Mouse (Mus musculus) heart, postnatal 25 days (tissue): ENCODE data around the gene Abhd12. TPM values are rescaled to one million over a fixed set of nuclear protein-coding genes. Genes with fewer than 3 reads are reported as not detected.
A peak's percentile ranks its signal among the peaks of the same experiment; 100 is the strongest.

ENCODE experiments used
- DNase-seq: peaks from one replicate; pipeline ENCODE4 v3.0.0; 2022; ENCODE audit warnings: low spot score
- intact Hi-C: fragments of 180-260 bp; cut with DNase I; formaldehyde crosslinking; loops from one replicate; pipeline ENCODE4 v1.15.1; 2025
- total RNA-seq, 2 experiments: library from RNA; stranded (reverse); gene quantifications; 2 replicates each; pipeline ENCODE4 v1.2.3; 2021

Abhd12 gene
- total RNA-seq, 2 experiments from 2014 or later: 42.5 to 44.5 TPM

DNA sequence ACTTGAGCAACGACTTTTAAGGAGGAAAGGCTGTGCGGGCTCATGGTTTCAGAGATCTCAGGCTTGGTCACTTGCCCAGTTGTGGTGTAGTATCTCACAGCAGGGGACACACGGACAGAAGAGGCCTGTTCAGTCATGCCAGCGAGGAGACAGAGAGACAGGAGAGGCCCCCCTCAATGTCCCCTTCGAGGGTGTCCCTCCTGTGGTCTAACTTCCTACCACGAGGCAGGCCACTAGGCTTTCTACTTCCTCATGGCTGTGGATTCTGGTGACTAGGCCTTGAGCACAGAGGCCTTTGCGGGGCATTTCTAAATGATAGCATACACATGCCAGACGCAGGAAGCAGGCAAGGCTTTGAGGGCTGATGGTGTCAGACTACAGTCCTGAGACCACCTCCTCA, 81.6 kb downstream of the Abhd12 start:
- intact Hi-C loops: no loop called here
- DNase-seq: no peak

DNA sequence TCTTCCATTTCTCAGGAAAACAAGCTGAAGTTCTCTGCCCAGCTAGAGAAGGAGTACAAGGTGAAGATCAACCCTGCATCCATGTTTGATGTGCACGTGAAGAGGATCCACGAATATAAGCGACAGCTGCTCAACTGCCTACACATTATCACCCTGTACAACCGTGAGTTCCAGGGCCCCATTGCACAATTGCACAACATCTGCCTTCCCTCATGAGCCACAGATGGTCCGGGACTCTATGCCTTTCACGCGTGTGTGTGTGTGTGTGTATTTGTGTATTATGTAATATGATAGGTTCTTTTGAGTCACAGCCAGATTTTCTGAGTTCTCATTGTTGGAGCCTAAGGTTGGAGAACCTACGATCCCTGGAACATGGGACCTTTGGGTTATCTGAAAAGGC, 83.8 kb downstream of the Abhd12 start:
- no peak for DNase-seq
- intact Hi-C loops: no loop called here

- intact Hi-C loops: no loop called here
- DNase-seq: no peak
These were observed 85.8 kb downstream of the Abhd12 start for GRCm38 (mm10) chr2:150818742-150819141.

GRCm38 (mm10) chr2:150816676-150817402, 87.7 kb downstream of the Abhd12 start:
- intact Hi-C loops: no loop called here

DNA sequence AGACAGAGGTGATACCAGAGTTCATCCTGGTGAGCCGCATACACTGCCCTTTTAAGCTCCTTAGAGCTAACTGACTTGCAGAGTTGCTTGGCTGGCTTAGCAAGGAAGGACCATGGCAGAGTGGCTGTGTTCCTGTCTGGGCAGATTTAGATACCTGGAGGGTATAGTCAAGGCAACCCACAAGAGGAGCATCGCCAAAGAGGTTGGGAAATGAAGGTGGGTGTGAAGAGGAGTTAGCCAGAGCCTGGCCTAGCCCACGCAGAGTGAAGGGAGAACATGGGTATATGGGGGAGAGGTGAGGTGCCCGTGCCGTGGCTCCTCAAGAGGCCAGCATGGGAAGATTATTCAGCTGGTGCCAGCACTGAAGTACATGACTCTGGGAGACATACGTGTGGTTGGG, 91.7 kb downstream of the Abhd12 start:
- no peak for DNase-seq
- intact Hi-C loops: no loop called here

More at GRCm38 (mm10) chr2:150816676-150817402, 87.7 kb downstream of the Abhd12 start:
- DNase-seq: no peak

DNA sequence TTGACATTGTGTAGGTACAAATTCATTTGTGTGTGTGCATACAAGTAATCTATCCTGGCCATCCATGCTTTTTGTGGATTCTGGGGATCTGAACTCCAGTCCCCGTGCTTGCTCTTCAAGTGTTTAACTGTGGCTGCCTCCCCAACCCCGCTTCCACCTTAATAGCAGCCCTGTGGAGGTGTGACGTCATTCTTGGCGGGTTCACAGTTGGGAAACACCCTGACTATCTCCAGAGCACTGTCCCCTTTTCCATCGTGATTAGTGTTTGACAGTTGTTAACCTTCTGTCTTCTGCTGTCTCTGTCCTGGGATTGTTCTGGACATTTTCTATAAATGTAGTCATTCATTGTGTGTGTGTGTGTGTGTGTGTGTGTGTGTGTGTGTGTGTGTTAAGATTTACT, 93.9 kb downstream of the Abhd12 start:
- no peak for DNase-seq
- intact Hi-C loops: no loop called here

DNA sequence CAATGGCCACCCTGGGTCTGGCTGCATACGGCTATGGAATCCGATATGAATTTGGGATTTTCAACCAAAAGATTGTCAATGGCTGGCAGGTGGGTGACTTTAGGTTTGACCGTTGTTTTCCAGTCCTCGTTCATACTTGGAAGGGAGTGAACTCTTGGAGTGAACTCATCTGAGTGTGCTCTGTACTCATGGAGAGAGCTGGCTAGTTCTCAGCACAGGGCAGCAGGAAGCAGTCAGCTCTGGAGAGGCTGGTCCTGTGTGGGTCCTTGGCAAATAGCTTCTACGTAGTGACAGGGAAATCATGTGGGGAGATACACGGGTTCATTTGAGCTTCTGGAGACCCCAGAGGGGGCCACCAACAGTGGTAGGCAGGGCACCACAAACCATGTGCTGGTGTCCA, 95.7 kb downstream of the Abhd12 start:
- intact Hi-C loops: loop anchor here (5.0 kb wide), 1 partner anchor 193 kb away; no protein-coding TSS in a partner anchor
- no peak for DNase-seq

DNA sequence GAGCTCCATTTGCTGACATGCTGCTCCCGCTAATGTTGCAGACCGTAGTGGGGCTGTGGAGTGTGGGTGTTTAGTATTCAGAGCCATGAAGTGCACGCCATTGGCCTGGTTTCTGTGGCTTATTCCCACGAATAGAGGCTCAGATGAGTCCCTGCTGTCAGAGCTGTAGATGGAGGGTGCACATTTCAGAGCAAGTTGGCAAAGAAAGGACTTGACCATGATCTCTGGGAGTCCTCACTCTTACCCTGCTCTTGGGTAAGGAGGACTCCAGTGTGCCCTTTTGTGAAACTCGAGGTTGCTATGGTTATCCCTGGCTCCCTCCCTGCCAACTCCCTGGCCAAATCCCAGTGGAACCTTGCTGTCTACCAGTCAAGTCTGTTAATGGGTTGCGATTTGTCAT, 96.2 kb downstream of the Abhd12 start:
- intact Hi-C loops: loop anchor here (5.0 kb wide), 1 partner anchor 194 kb away; no protein-coding TSS in a partner anchor
- no peak for DNase-seq

- DNase-seq: no peak
- intact Hi-C loops: loop anchor here (5.0 kb wide), 1 partner anchor 126 kb away; no protein-coding TSS in a partner anchor
These were observed 101.5 kb downstream of the Abhd12 start for GRCm38 (mm10) chr2:150803035-150803434.

- intact Hi-C loops: loop anchor here (5.0 kb wide), 1 partner anchor 123 kb away; no protein-coding TSS in a partner anchor
These were observed 103.9 kb downstream of the Abhd12 start for GRCm38 (mm10) chr2:150800616-150801015.

DNA sequence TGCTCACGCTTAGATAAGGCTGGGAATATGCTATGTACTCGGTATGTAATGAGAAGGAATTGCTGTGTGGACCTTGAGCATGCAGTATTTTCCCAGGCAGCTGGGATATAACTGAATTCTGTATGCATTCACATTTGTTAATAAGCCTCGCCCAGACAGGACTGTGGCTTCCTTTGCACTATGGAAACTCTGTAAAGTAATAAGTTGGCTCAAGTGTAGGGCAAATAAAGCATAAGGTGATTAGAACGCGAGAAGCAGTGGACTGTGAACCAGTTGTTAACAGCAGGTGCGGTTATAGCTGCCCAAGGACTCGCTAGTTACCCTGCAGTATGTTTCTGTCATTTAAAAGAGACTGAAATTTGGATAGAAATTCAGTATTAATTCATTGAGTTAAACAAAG, 106.5 kb downstream of the Abhd12 start:
- DNase-seq: no peak
- intact Hi-C loops: no loop called here

More at GRCm38 (mm10) chr2:150800616-150801015, 103.9 kb downstream of the Abhd12 start:
- DNase-seq: no peak

DNA sequence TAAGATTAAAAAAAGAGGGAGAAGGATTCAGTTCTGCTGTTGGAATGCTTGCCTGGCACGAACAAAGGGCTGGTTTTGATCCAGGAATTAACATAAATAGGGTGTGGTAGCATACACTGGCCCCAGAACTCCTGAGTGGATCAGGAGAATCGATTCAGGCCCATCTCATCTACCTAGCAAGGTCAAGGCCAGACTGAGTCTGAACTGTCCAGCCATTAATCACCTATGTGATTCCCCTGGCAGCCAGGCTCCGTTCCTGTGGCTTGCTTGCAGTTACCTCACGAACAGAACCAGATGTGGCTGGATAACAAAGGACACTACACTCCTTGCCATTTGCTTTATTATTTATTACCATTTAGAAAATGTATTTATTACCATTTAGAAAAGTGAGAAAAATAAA, 111.2 kb downstream of the Abhd12 start:
- no peak for DNase-seq
- intact Hi-C loops: no loop called here

DNA sequence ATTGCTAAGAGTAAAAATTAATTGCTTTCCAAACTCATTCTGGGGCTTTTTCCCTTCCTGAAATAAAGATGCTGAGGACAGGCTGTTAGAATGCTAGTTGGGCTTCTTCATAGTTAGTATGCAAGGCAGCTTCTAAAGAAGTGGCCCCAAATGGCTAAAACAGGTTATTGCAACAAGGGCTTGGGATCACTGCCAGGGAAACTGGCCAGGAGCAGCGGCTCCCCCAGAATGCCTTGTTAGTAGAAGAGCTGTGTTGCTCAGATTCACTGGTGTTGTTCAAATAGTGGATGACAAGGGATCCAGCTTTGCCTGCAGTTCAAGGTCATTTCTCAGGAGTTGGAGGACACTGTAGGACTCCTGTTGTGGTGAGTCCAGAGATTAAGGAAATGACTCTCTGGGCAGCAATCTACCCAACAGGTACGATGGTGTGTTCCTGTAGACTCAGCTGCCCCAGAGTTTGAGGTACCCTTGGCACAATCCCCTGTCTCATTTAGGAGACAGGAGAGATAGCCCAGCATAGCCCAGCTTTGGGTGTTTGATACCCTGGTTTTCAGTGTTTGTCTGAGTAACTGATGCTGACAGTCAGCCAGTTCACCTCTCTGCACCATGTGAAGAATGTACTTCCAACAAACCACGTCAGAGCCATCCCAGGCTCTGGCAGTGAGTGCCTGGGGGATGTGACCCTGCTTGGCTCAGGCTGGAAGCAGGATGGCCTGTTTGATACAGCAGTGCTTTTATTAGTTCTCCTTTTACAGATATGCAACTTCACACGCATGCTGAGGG, 115.6 kb downstream of the Abhd12 start:
- DNase-seq: peak; percentile 74
- intact Hi-C loops: loop anchor here (5.0 kb wide), 1 partner anchor 122 kb away; the partner anchor contains the start of gene Acss1

DNA sequence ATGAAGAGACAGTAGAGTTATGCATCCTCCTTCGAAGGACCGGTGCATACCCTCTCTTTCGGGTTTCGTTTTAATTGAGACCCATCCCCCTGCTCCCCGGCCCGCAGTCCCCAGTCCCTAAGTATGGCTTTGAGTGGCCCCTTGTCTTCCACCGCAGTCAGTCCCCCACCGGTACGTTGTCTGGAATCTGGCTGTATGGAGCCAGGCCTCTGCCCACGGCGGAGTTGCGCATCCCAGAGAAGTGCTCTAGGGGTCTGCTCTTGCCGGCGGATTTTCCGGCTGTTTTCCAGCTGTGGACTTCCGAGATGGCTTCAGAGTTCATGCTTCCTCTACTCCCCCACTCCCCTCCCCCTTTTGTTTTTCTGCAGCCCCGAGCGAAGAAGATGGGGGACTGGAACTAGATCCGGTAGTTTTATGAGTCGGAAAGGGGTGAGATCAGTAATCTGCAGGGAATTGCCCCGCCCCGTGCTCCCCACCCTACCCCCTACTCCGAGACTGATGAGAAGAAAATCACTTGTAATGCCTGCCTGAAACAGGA, 117.2 kb downstream of the Abhd12 start:
- no peak for DNase-seq
- intact Hi-C loops: loop anchor here (2.0 to 5.0 kb wide), 2 partner anchors 39 to 120 kb away; partner anchors contain the start of genes Acss1 and Entpd6

GRCm38 (mm10) chr2:150786251-150787180, 118.0 kb downstream of the Abhd12 start, which contains the start of gene Pygb:
TSS of gene Pygb (plus strand) at chr2:150786735.
- peak; percentile 69 for DNase-seq
- intact Hi-C loops: loop anchor here (2.0 to 5.0 kb wide), 2 partner anchors 38 to 119 kb away; partner anchors contain the start of genes Acss1 and Entpd6

- no peak for DNase-seq
- intact Hi-C loops: no loop called here
These were observed 121.7 kb downstream of the Abhd12 start for GRCm38 (mm10) chr2:150782801-150783200.
